Mouse (Mus musculus): Measurements from ENCODE around the gene Atxn1.

The Atxn1 gene

GRCm38 (mm10) chr13:45964853-45965593, at the start of gene Atxn1:
Gene Atxn1 (minus strand): TSS chr13:45965008.
- DNase-seq (ENCODE audit: low spot score in 2 of 2), result peak; percentile 64 to 68

- no peak for DNase-seq (ENCODE audit: low spot score in 2 of 2)
These were observed 46.4 kb upstream of the Atxn1 start for GRCm38 (mm10) chr13:46011232-46011631.

- no peak for DNase-seq (ENCODE audit: low spot score in 2 of 2)
These were observed 45.3 kb upstream of the Atxn1 start for GRCm38 (mm10) chr13:46010075-46010474.

GRCm38 (mm10) chr13:46008831-46009666, 44.2 kb upstream of the Atxn1 start:
- DNase-seq (ENCODE audit: low spot score in 2 of 2), result peak in 1 of 2 experiments; percentile 20

- DNase-seq (ENCODE audit: low spot score in 2 of 2), result peak; percentile 39 to 42
These were observed 41.6 kb upstream of the Atxn1 start for GRCm38 (mm10) chr13:46006211-46007102.

GRCm38 (mm10) chr13:46005656-46006055, 40.8 kb upstream of the Atxn1 start:
- no peak for DNase-seq (ENCODE audit: low spot score in 2 of 2)

- DNase-seq (ENCODE audit: low spot score in 2 of 2), result no peak
These were observed 36.5 kb upstream of the Atxn1 start for GRCm38 (mm10) chr13:46001356-46001755.

- DNase-seq (ENCODE audit: low spot score in 2 of 2), result no peak
These were observed 28.1 kb upstream of the Atxn1 start for GRCm38 (mm10) chr13:45992953-45993352.

GRCm38 (mm10) chr13:45990486-45990885, 25.7 kb upstream of the Atxn1 start:
- DNase-seq (ENCODE audit: low spot score in 2 of 2), result no peak

GRCm38 (mm10) chr13:45979246-45979645, 14.4 kb upstream of the Atxn1 start:
- no peak for DNase-seq (ENCODE audit: low spot score in 2 of 2)

- peak in 1 of 2 experiments; percentile 34 for DNase-seq (ENCODE audit: low spot score in 2 of 2)
These were observed 12.1 kb upstream of the Atxn1 start for GRCm38 (mm10) chr13:45976894-45977293.

- no peak for DNase-seq (ENCODE audit: low spot score in 2 of 2)
These were observed 9.8 kb upstream of the Atxn1 start for GRCm38 (mm10) chr13:45974651-45975050.

- no peak for DNase-seq (ENCODE audit: low spot score in 2 of 2)
These were observed 9.2 kb upstream of the Atxn1 start for GRCm38 (mm10) chr13:45973972-45974490.

GRCm38 (mm10) chr13:45970920-45971536, 6.2 kb upstream of the Atxn1 start:
- no peak for DNase-seq (ENCODE audit: low spot score in 2 of 2)

GRCm38 (mm10) chr13:45968206-45968605, 3.4 kb upstream of the Atxn1 start:
- no peak for DNase-seq (ENCODE audit: low spot score in 2 of 2)

- DNase-seq (ENCODE audit: low spot score in 2 of 2), result no peak
These were observed 2.6 kb upstream of the Atxn1 start for GRCm38 (mm10) chr13:45967371-45967770.

GRCm38 (mm10) chr13:45966586-45966985, 1.8 kb upstream of the Atxn1 start:
- DNase-seq (ENCODE audit: low spot score in 2 of 2), result no peak

- peak in 1 of 2 experiments; percentile 59 for DNase-seq (ENCODE audit: low spot score in 2 of 2)
These were observed 1.0 kb upstream of the Atxn1 start for GRCm38 (mm10) chr13:45965594-45966432.

GRCm38 (mm10) chr13:45964331-45964852, 416 bp downstream of the Atxn1 start:
- peak; percentile 64 to 69 for DNase-seq (ENCODE audit: low spot score in 2 of 2)

Measured in frontal cortex, postnatal 10 days (tissue).